Mouse (Mus musculus) intestine, embryonic 16.5 days (tissue): Measurements from ENCODE around the gene C130026I21Rik. TPM values are rescaled to one million over a fixed set of nuclear protein-coding genes. Genes with fewer than 3 reads are reported as not detected.
"Not testable (repeated sequence)": the region's sequence is repeated elsewhere in the genome, so short reads cannot be mapped to it uniquely, and the experiment has no call there.

Experiments used
- ATAC-seq: fragments of 200-750 bp; cut with Nextera tagmentation; 2 replicates; pipeline ENCODE4 v1.8.0; 2017; ENCODE audit warnings: moderate TSS enrichment, moderate library complexity
- H3K27ac ChIP-seq: fragments of 300-500 bp; sonication (generic); 2 replicates; pipeline ENCODE4 v1.5.1; 2014; ENCODE audit warnings: mild to moderate bottlenecking, low read length
- H3K27me3 ChIP-seq: fragments of 300-500 bp; sonication (generic); replicated peaks from 2 replicates; pipeline ENCODE4 v1.6.1; 2014; ENCODE audit warnings: low read length, control low read depth, mixed read lengths; ENCODE audit not compliant: control insufficient read depth, insufficient read depth
- H3K36me3 ChIP-seq: fragments of 300-500 bp; sonication (generic); 2 replicates; pipeline ENCODE4 v1.6.1; 2014; ENCODE audit warnings: low read length, control low read depth; ENCODE audit not compliant: control insufficient read depth, insufficient read depth
- H3K4me1 ChIP-seq: fragments of 300-500 bp; sonication (generic); 2 replicates; pipeline ENCODE4 v1.6.1; 2014; ENCODE audit warnings: low read length, control low read depth, mixed read lengths; ENCODE audit not compliant: control insufficient read depth, insufficient read depth
- H3K4me2 ChIP-seq: fragments of 300-500 bp; sonication (generic); 2 replicates; pipeline ENCODE4 v1.6.1; 2014; ENCODE audit warnings: low read depth, low read length, control low read depth
- H3K4me3 ChIP-seq: fragments of 300-500 bp; sonication (generic); 2 replicates; pipeline ENCODE4 v1.5.1; 2014; ENCODE audit warnings: mild to moderate bottlenecking, low read length
- H3K9ac ChIP-seq: fragments of 300-500 bp; sonication (generic); 2 replicates; pipeline ENCODE4 v1.6.1; 2014; ENCODE audit warnings: low read depth, low read length
- H3K9me3 ChIP-seq: fragments of 300-500 bp; sonication (generic); 2 replicates; pipeline ENCODE4 v1.6.1; 2016; ENCODE audit warnings: low read length, control low read depth; ENCODE audit not compliant: control insufficient read depth
- WGBS: fragments of 180-500 bp; shearing (Covaris S2); extraction: QIAGEN DNeasy Blood & Tissue Kit; methylation state at CpG from one replicate; pipeline ENCODE4 v1.1.7; 2014; 5-methylcytosine and 5-hydroxymethylcytosine counted together
- polyA plus RNA-seq: library from polyadenylated mRNA; unstranded; fragments of >200 nt; fragmentation: Nextera tagmentation; extraction: Ambion mirVana; gene quantifications from 2 replicates; pipeline ENCODE4 v1.2.1, GENCODE M21; 2015

C130026I21Rik gene
- polyA plus RNA-seq, 1 experiment from 2014 or later, result 0.33 TPM

GRCm38 (mm10) chr1:85155151-85155550 lies 115.2 kb downstream of the C130026I21Rik start:
- 72% methylated on average over 4 of the region's 5 CpGs for WGBS
- ATAC-seq, H3K27ac ChIP-seq, H3K9ac ChIP-seq, H3K9me3 ChIP-seq, H3K4me3 ChIP-seq, H3K36me3 ChIP-seq, H3K27me3 ChIP-seq, H3K4me2 ChIP-seq, H3K4me1 ChIP-seq: not testable (repeated sequence)

- ATAC-seq, H3K9ac ChIP-seq, H3K4me1 ChIP-seq, H3K4me3 ChIP-seq, H3K36me3 ChIP-seq, H3K9me3 ChIP-seq, H3K4me2 ChIP-seq, H3K27ac ChIP-seq, H3K27me3 ChIP-seq: not testable (repeated sequence)
- 91% methylated on average over 21 of the region's 22 CpGs for WGBS
These were observed 136.7 kb downstream of the C130026I21Rik start for GRCm38 (mm10) chr1:85133671-85134070.

- ATAC-seq, result not testable (repeated sequence)
These were observed 148.5 kb downstream of the C130026I21Rik start for GRCm38 (mm10) chr1:85121841-85122240.

DNA sequence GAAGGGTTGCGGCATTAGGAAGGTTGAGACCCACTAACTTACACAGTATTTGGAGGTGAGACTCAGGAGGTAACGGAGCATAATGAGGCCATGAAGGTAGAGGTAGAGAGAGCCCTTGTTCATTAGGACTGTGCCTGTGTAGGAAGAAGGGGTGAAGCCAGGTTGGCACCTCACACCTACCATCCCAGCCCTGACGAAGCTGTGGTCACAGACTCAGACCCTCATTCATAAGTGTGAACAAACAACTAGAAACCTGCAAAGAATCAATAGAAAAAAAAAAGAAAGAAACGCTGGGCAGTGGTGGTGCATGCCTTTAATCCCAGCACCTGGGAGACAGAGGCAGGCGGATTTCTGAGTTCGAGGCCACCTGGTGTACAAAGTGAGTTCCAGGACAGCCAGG lies 152.0 kb downstream of the C130026I21Rik start:
- H3K36me3 ChIP-seq, H3K27me3 ChIP-seq, H3K4me1 ChIP-seq, H3K4me2 ChIP-seq, ATAC-seq, H3K4me3 ChIP-seq, H3K9me3 ChIP-seq, H3K9ac ChIP-seq, H3K27ac ChIP-seq: not testable (repeated sequence)
- WGBS, result 78% methylated on average over 5 of the region's 6 CpGs

More at GRCm38 (mm10) chr1:85121841-85122240, 148.5 kb downstream of the C130026I21Rik start:
- 83% methylated on average over 4 of the region's 4 CpGs for WGBS
- H3K9me3 ChIP-seq, H3K4me2 ChIP-seq, H3K36me3 ChIP-seq, H3K27me3 ChIP-seq, H3K4me1 ChIP-seq, H3K4me3 ChIP-seq, H3K27ac ChIP-seq, H3K9ac ChIP-seq: not testable (repeated sequence)

GRCm38 (mm10) chr1:85117537-85117936 lies 152.8 kb downstream of the C130026I21Rik start:
- H3K9me3 ChIP-seq, H3K9ac ChIP-seq, H3K36me3 ChIP-seq, H3K4me3 ChIP-seq, H3K4me1 ChIP-seq, H3K4me2 ChIP-seq, ATAC-seq, H3K27me3 ChIP-seq, H3K27ac ChIP-seq: not testable (repeated sequence)
- 53% methylated on average over 4 of the region's 6 CpGs for WGBS

GRCm38 (mm10) chr1:85114666-85115402 lies 155.5 kb downstream of the C130026I21Rik start:
- WGBS, result 59% methylated on average over 6 of the region's 6 CpGs
- H3K4me2 ChIP-seq, H3K9ac ChIP-seq, H3K9me3 ChIP-seq, H3K36me3 ChIP-seq, H3K27me3 ChIP-seq, H3K4me3 ChIP-seq, ATAC-seq, H3K4me1 ChIP-seq, H3K27ac ChIP-seq: not testable (repeated sequence)

DNA sequence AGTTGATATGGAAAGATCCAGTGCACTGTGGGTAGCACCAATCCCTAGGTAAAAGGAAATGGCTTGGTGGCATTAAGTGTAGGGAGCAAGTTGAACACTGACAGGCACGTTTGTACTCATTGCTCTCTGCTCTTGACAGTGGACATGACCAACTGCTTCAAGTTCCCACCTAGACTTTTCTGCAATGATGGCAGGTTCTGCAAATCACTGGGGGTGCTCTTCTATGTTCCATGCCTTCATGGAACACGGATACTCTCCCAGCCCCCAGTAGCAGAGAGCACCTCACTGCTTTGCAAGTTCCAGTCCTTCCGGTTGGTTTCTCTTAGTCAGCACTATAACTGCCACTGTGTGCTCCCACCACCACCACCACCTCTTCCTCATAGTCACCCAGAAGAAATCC lies 156.3 kb downstream of the C130026I21Rik start:
- H3K4me3 ChIP-seq, H3K4me1 ChIP-seq, H3K4me2 ChIP-seq, H3K9ac ChIP-seq, H3K27me3 ChIP-seq, H3K27ac ChIP-seq, H3K36me3 ChIP-seq, H3K9me3 ChIP-seq, ATAC-seq: not testable (repeated sequence)
- 74% methylated on average over 3 of the region's 3 CpGs for WGBS

DNA sequence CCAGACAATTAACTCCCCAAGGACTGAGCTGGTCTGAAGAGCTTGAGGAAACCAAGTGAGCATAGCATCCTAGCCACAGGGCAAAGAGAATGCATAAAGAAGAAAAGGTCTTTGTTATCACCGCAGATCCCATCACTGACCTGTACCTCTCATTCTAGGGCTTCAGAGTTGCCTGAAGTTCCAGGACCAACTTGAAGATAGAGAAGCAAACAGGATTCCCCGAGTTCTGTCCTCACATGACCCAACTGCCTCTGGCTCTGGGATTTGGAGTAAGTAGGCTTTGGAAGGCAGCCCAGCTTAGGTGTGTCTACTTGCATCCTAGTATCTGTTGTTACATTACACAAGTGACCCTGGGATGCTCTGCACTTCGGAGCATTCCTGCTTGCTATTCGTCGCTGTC lies 157.5 kb downstream of the C130026I21Rik start:
- H3K27ac ChIP-seq, H3K4me3 ChIP-seq, H3K36me3 ChIP-seq, H3K27me3 ChIP-seq, H3K9me3 ChIP-seq, H3K9ac ChIP-seq, H3K4me2 ChIP-seq, H3K4me1 ChIP-seq, ATAC-seq: not testable (repeated sequence)
- WGBS, result 66% methylated on average over 2 of the region's 5 CpGs

GRCm38 (mm10) chr1:85112266-85112665 lies 158.1 kb downstream of the C130026I21Rik start:
- H3K9me3 ChIP-seq, ATAC-seq, H3K36me3 ChIP-seq, H3K4me2 ChIP-seq, H3K27me3 ChIP-seq, H3K4me1 ChIP-seq, H3K9ac ChIP-seq, H3K4me3 ChIP-seq, H3K27ac ChIP-seq: not testable (repeated sequence)
- 86% methylated on average over 7 of the region's 7 CpGs for WGBS

DNA sequence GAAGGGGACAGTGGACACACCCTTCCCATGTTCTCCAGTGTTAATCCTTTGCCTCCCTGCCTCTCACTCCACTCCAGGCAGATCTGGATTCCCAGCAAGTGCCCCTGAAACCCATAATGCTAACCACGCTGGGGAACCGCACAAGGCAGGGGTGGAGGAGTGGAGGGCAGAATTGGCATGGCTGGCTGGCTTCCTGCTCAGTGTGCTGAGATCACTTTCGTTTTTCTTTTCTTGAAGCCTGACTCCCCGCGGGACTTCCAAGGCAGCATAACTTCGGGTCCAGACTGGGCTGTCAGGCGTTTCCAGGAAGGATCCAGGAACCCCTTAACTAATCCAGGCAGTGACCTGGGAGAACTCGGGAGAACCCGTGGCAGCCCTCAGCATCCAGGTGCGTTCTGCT lies 158.8 kb downstream of the C130026I21Rik start:
- not testable (repeated sequence) for H3K9me3 ChIP-seq, H3K4me2 ChIP-seq, H3K27me3 ChIP-seq, ATAC-seq, H3K9ac ChIP-seq, H3K27ac ChIP-seq, H3K36me3 ChIP-seq, H3K4me1 ChIP-seq, H3K4me3 ChIP-seq
- 67% methylated on average over 9 of the region's 10 CpGs for WGBS
